Comparison of ENCODE assay signal across 13 mouse cellular contexts in genomic region chr5:45472880-45473450, GRCm38 (mm10). TPM values are rescaled to one million over a fixed set of nuclear protein-coding genes. Genes with fewer than 3 reads are reported as not detected.
DNase-seq lines count a peak whose midpoint lies in the region; ATAC-seq lines count a peak whose summit lies in the region.
"Had no signal": no experiment of that assay in that cellular context is flagged by ENCODE, and none has a peak within 500 bp of the region (broad histone marks: within the 10 kb centered on the region; RNA-seq: fewer than 3 reads in every experiment).

No protein-coding gene starts in this region.

- H3K27me3 ChIP-seq in lung, embryonic 15.5 days, result no peaks in the 10 kb centered on the region

- H3K27ac ChIP-seq in lung, embryonic 15.5 days, result peak overlapping the region; percentile 60
- H3K27ac ChIP-seq: kidney, postnatal 0 days had no signal

- H3K4me1 ChIP-seq in lung, embryonic 15.5 days, result peaks cover 33% of the 10 kb centered on the region

- 19% methylated on average over 7 of the region's 7 CpGs for WGBS in lung, embryonic 15.5 days

- no peak overlapping the region for H3K9ac ChIP-seq in lung, embryonic 15.5 days

- 0 out of 2 replicates have a peak overlapping the region, but pooled peaks have one; percentile 21 for H3K4me2 ChIP-seq in lung, embryonic 15.5 days

- ATAC-seq in lung, embryonic 15.5 days (ENCODE audit: borderline replicate concordance, extremely low read depth, low FRiP score, low TSS enrichment), result peak; percentile 51; the same call in 1 of the 2 replicates

- no peaks in the 10 kb centered on the region for H3K9me3 ChIP-seq in lung, embryonic 15.5 days

- no peaks in the 10 kb centered on the region for H3K36me3 ChIP-seq in lung, embryonic 15.5 days

- no peak overlapping the region for H3K4me3 ChIP-seq in lung, embryonic 15.5 days

- peak; percentile 28 to 75 for DNase-seq in adrenal gland, adult (ENCODE audit: inconsistent age in 2 of 2, low spot score in 1 of 2)
- DNase-seq in adrenal gland, adult 18-20 months (ENCODE audit: low spot score in 2 of 2), result no peak
- peak; percentile 68 for DNase-seq in layer of hippocampus, adult 11-12 months (ENCODE audit: low spot score)
- DNase-seq in layer of hippocampus, postnatal 36 days, result no peak
- peak; percentile 88 for DNase-seq in NIH3T3 (ENCODE audit: low read depth)
- no peak for DNase-seq in urinary bladder, adult 18-20 months (ENCODE audit: low spot score in 2 of 2)
- no peak for DNase-seq in gastrocnemius, postnatal 4 days (ENCODE audit: low spot score in 2 of 2)
- DNase-seq: gastrocnemius, postnatal 10 days; heart, postnatal 14 days; liver had no signal

RNA-seq across cellular contexts. Expression of gene Clrn2, which starts 19.4 kb away (rescaled TPM):
- total RNA-seq in adrenal gland, adult 18-20 months (2021), result not detected
- 1 to 10 TPM in 1 of 2 experiments, under 1 TPM in 1; 0.37 to 1.1 TPM for total RNA-seq in layer of hippocampus, postnatal 36 days (2021)
- polyA plus RNA-seq in lung, embryonic 15.5 days (2015; fragmentation: Nextera tagmentation; extraction: Ambion mirVana), result not detected in 2 replicates
- not detected for total RNA-seq in gastrocnemius, postnatal 4 days (2021)
- total RNA-seq: gastrocnemius, postnatal 10 days; heart, postnatal 14 days; monocyte, adult 5-6 weeks had no signal
- polyA plus RNA-seq: kidney, postnatal 0 days had no signal

RNA-seq across cellular contexts. Expression of gene Lap3, which starts 20.2 kb away (rescaled TPM):
- 10 to 100 TPM; 65.9 to 92.5 TPM for total RNA-seq in adrenal gland, adult 18-20 months (2021)
- 10 to 100 TPM; 58.7 to 63.4 TPM for total RNA-seq in layer of hippocampus, postnatal 36 days (2021)
- polyA plus RNA-seq in lung, embryonic 15.5 days (2015; fragmentation: Nextera tagmentation; extraction: Ambion mirVana), result 94.9 and 100 TPM in 2 replicates
- 10 to 100 TPM; 71.6 to 79.9 TPM for total RNA-seq in gastrocnemius, postnatal 4 days (2021)

RNA-seq across cellular contexts. Expression of gene Qdpr, which starts 22.9 kb away (rescaled TPM):
- total RNA-seq in adrenal gland, adult 18-20 months (2021), result 100 to 1,000 TPM; 116 to 128 TPM
- total RNA-seq in layer of hippocampus, postnatal 36 days (2021), result 100 to 1,000 TPM; 156 to 169 TPM
- polyA plus RNA-seq in lung, embryonic 15.5 days (2015; fragmentation: Nextera tagmentation; extraction: Ambion mirVana), result 136 TPM in 2 replicates
- total RNA-seq in gastrocnemius, postnatal 4 days (2021), result 100 to 1,000 TPM; 118 to 124 TPM

RNA-seq across cellular contexts. Expression of gene Med28, which starts 47.1 kb away (rescaled TPM):
- 100 to 1,000 TPM in 1 of 2 experiments, 10 to 100 TPM in 1; 89.7 to 103 TPM for total RNA-seq in adrenal gland, adult 18-20 months (2021)
- 100 to 1,000 TPM; 106 to 112 TPM for total RNA-seq in layer of hippocampus, postnatal 36 days (2021)
- 226 and 241 TPM in 2 replicates for polyA plus RNA-seq in lung, embryonic 15.5 days (2015; fragmentation: Nextera tagmentation; extraction: Ambion mirVana)
- total RNA-seq in gastrocnemius, postnatal 4 days (2021), result 10 to 100 TPM; 45.1 to 49.1 TPM

Comparison
In these comparisons a context has a peak if more than half of its experiments do, and no peak if none do; other contexts are left out.
1. DNase-seq: peak in adrenal gland, adult (2 of 2), layer of hippocampus, adult 11-12 months (single experiment) and NIH3T3 (single experiment); none in adrenal gland, adult 18-20 months (0 of 2), layer of hippocampus, postnatal 36 days (0 of 2), urinary bladder, adult 18-20 months (0 of 2) and gastrocnemius, postnatal 4 days (0 of 2).